Mouse (Mus musculus): ENCODE results near the gene Ric8a. TPM values are rescaled to one million over a fixed set of nuclear protein-coding genes. Genes with fewer than 3 reads are reported as not detected.

The Ric8a gene
- polyA plus RNA-seq, 1 experiment from 2014 or later = 94.8 TPM

DNA sequence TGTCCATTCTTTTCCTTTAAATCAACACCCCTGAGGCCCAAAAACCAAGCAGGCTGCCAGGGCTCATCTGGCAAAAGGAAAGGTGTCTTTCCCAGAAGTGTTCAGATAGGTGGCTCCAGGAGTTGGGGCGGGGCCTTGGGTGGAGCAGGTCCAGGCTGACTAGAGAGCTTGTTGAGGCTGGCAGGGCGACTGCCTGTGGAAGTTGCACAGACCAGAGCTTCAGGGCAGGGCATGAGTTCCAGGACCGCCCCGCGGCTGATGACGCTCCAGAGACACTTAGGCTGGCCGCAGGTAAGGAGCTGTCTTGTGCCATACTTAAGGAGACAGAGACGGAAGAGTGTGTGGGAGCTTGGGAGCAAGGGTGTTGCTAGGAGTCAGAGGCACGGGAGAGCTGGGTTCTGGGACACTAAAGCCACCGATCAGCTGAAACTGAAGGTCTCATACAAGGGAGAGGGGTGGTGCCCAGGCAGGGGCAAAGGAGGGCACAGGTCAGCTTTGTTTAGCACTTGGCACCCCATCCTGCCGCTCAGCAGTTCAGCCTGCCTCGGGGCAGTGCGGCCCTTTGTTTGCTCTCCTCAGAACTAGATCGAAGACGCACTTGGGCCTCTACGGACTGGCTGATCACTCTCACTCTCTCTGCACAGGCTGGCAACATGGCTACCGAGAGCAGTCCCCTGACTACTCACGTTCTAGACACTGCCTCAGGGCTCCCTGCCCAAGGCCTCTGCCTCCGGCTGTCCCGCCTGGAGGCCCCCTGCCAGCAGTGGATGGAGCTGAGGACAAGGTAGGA lies 21.6 kb upstream of the Ric8a start, which contains the start of gene Urah:
Gene Urah, plus strand, starts transcription at position 51 of the 790 bp plus-strand sequence.
- WGBS = 51% methylated on average over 20 of the region's 20 CpGs
- Histone ChIP-seq H3K4me3 (no peak within 1 kb of the TSS), H3K9ac (no peak within 1 kb of the TSS), H3K4me2 (replicated peaks) (no peak within 1 kb of the TSS), H3K36me3 (no peaks in the 10 kb centered on the region), H3K27ac (no peak within 1 kb of the TSS), H3K9me3 (no peaks in the 10 kb centered on the region), H3K27me3 (replicated peaks) (no peaks in the 10 kb centered on the region), H3K4me1 (no peaks in the 10 kb centered on the region)
- no peak for ATAC-seq (ENCODE audit: low FRiP score, low read depth)

DNA sequence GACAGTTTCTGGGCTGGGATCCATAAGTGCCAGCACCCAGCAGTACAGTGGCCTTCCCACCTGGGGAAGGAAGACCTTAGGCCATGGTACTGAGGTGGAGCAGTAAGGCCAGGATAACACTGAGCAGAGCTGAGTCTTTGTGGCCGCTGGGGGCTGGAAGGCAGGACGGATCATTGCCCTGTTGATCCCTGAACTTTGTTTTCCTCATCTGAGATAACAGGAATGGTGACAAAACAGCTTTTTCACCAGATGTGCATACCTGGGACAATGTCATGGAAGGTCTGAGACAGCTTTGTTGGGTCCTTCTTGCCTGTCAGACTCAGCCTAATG lies 21.0 kb upstream of the Ric8a start:
- no peaks in the 10 kb centered on the region for H3K27me3 ChIP-seq (replicated peaks)
- H3K4me3 ChIP-seq = no peak overlapping the region
- H3K9ac ChIP-seq = no peak overlapping the region
- H3K9me3 ChIP-seq = no peaks in the 10 kb centered on the region
- WGBS = 77% methylated on average over 2 of the region's 2 CpGs
- no peaks in the 10 kb centered on the region for H3K4me1 ChIP-seq
- H3K36me3 ChIP-seq = no peaks in the 10 kb centered on the region
- no peak overlapping the region for H3K27ac ChIP-seq
- ATAC-seq (ENCODE audit: low FRiP score, low read depth) = no peak
- no peak overlapping the region for H3K4me2 ChIP-seq (replicated peaks)

- WGBS = 88% methylated on average over 9 of the region's 9 CpGs
- Histone ChIP-seq H3K9ac (no peak overlapping the region), H3K4me2 (replicated peaks) (no peak overlapping the region), H3K4me1 (no peaks in the 10 kb centered on the region), H3K36me3 (no peaks in the 10 kb centered on the region), H3K4me3 (no peak overlapping the region), H3K27ac (no peak overlapping the region), H3K27me3 (replicated peaks) (peaks cover 4% of the 10 kb centered on the region; the same call in 1 of the 2 replicates), H3K9me3 (no peaks in the 10 kb centered on the region)
- ATAC-seq (ENCODE audit: low FRiP score, low read depth) = no peak
These were observed 20.3 kb upstream of the Ric8a start for GRCm38 (mm10) chr7:140836243-140837115.

DNA sequence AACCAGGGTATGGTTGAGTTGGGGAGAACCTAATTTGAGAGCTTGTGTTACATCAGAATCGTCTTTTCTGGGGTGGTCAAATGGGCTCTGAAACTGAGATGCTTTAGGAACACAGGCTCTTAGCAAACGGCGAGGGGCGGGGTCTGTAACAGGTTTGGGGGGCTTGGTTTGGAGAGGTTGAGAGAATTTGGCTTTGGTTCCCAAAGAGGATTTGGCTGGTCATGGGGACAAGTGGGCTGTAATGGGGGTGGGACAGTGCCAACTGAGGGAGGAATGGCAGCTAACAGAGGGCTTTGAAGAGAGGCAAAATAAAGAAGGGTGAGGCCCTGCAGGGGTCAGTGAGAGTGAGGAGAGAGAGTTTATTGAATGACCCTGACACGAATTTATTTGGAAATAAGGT lies 17.2 kb upstream of the Ric8a start:
- no peak overlapping the region for H3K27ac ChIP-seq
- WGBS = 64% methylated on average over 5 of the region's 5 CpGs
- no peak for ATAC-seq (ENCODE audit: low FRiP score, low read depth)
- no peak overlapping the region for H3K4me3 ChIP-seq
- H3K36me3 ChIP-seq = no peaks in the 10 kb centered on the region
- H3K27me3 ChIP-seq (replicated peaks) = peaks cover 4% of the 10 kb centered on the region; the same call in 1 of the 2 replicates
- H3K9ac ChIP-seq = no peak overlapping the region
- no peaks in the 10 kb centered on the region for H3K9me3 ChIP-seq
- no peaks in the 10 kb centered on the region for H3K4me1 ChIP-seq
- no peak overlapping the region for H3K4me2 ChIP-seq (replicated peaks)

DNA sequence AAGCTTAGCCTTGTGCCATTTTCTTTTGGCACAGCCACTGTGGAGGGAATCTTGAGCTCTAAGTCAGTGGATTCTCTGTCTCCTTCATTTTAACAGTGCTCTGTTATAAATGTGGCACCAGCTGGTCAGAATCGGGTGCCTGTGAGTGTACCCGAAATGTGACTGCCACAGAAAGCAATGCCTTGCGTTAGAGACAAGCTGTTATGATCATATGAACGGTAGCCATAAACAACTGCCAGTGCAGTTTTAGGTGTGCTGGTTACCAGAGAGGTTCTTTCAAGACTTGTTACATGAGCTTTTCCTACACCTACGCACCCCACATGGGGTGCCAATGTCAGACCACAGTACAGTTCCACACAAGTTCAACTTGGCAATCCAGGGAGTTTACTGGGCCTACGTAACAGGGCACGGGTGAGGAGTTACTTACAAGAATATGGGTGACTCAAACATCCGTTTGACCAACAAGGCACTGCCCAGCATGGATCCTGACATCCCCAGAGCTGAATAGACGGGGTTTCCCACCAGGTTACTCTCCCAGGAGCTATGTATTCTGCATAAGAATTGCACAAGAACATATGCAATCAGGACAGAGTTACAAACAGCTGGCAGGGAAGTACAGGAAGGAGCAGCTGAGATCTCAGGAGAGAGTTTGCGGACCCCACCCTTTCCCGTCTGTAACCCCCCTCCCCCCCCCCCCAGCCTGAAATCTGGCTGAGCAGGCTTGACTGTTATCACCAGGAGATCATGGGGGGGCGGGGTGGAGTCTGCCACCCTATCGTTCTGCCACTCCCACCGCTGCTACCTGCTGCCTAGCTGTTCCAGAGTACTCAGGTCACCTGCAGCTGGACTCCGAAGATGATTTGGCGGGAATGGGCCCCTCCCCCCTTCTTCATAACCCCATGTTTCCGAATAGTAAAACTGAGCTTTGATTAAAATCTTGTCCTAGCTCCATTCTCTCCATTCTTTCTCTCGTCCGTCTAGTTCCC lies 15.7 kb upstream of the Ric8a start:
- 35% methylated on average over 19 of the region's 19 CpGs for WGBS
- Histone ChIP-seq H3K27me3 (replicated peaks) (peaks cover 4% of the 10 kb centered on the region; the same call in 1 of the 2 replicates), H3K4me3 (no peak overlapping the region), H3K9ac (no peak overlapping the region), H3K9me3 (no peaks in the 10 kb centered on the region), H3K4me2 (replicated peaks) (no peak overlapping the region), H3K36me3 (no peaks in the 10 kb centered on the region), H3K4me1 (no peaks in the 10 kb centered on the region), H3K27ac (no peak overlapping the region)
- ATAC-seq (ENCODE audit: low FRiP score, low read depth) = no peak

DNA sequence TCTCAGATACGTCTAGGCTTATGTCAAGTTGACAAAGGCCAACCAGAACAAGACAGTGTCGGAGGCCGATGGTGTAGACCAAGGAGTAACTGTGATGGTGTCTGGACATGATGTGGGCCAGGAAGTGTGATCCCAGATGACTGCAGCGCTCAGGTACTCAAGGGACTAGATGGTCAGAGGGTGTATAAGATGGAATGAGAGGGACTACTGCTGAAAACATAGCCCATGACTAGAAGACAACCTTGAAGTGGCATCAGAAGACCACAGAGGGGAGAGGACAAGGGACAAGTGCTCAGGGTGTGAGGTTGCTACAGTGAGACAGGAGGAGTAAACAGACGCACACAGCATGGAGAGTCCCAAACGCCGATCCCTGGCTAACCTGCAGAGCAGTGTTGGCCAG lies 13.0 kb upstream of the Ric8a start:
- no peak overlapping the region for H3K4me2 ChIP-seq (replicated peaks)
- WGBS = 81% methylated on average over 7 of the region's 7 CpGs
- H3K27ac ChIP-seq = no peak overlapping the region
- H3K36me3 ChIP-seq = no peaks in the 10 kb centered on the region
- no peak for ATAC-seq (ENCODE audit: low FRiP score, low read depth)
- no peaks in the 10 kb centered on the region for H3K9me3 ChIP-seq
- no peaks in the 10 kb centered on the region for H3K4me1 ChIP-seq
- no peak overlapping the region for H3K4me3 ChIP-seq
- H3K27me3 ChIP-seq (replicated peaks) = peaks cover 4% of the 10 kb centered on the region; the same call in 1 of the 2 replicates
- no peak overlapping the region for H3K9ac ChIP-seq

GRCm38 (mm10) chr7:140844905-140845665 lies 11.7 kb upstream of the Ric8a start, which contains the start of gene Scgb1c1:
TSS of gene Scgb1c1 (plus strand) at chr7:140845547.
- H3K9ac ChIP-seq = no peak within 1 kb of the TSS
- WGBS = 35% methylated on average over 14 of the region's 14 CpGs
- H3K36me3 ChIP-seq = no peaks in the 10 kb centered on the region

GRCm38 (mm10) chr7:140845683-140846082 lies 11.1 kb upstream of the Ric8a start:
- H3K4me3 ChIP-seq = no peak overlapping the region
- no peaks in the 10 kb centered on the region for H3K4me1 ChIP-seq
- no peak overlapping the region for H3K4me2 ChIP-seq (replicated peaks)
- no peak overlapping the region for H3K27ac ChIP-seq
- 67% methylated on average over 4 of the region's 4 CpGs for WGBS
- H3K9ac ChIP-seq = no peak overlapping the region
- peaks cover 4% of the 10 kb centered on the region; the same call in 1 of the 2 replicates for H3K27me3 ChIP-seq (replicated peaks)
- H3K36me3 ChIP-seq = no peaks in the 10 kb centered on the region
- no peak for ATAC-seq (ENCODE audit: low FRiP score, low read depth)
- H3K9me3 ChIP-seq = no peaks in the 10 kb centered on the region

More at GRCm38 (mm10) chr7:140844905-140845665, 11.7 kb upstream of the Ric8a start, which contains the start of gene Scgb1c1:
- Histone ChIP-seq H3K27me3 (replicated peaks) (peaks cover 4% of the 10 kb centered on the region; the same call in 1 of the 2 replicates), H3K4me2 (replicated peaks) (no peak within 1 kb of the TSS), H3K27ac (no peak within 1 kb of the TSS), H3K9me3 (no peaks in the 10 kb centered on the region), H3K4me3 (no peak within 1 kb of the TSS), H3K4me1 (no peaks in the 10 kb centered on the region)
- peak; percentile 77 for ATAC-seq (ENCODE audit: low FRiP score, low read depth)

DNA sequence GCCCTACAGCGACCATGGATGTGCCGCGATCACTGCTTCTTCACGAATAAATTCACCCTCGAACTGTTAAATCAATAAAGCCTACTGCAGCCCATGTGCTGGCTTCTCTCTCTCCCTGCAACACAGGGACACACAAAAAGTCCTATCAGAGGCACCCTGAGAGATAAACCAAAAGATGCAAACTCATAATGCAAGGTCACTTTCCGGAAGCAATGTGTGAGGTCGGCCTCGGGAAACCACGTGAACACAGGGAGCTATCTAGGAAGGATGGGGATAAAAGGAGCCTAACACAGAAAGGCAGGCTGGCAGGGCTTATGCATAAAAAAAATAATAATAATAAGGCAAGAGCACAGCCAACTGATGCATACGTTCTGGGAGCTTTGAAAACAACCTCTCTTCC lies 10.1 kb upstream of the Ric8a start:
- Histone ChIP-seq H3K4me1 (no peaks in the 10 kb centered on the region), H3K9ac (no peak overlapping the region), H3K4me2 (replicated peaks) (no peak overlapping the region), H3K27ac (no peak overlapping the region), H3K9me3 (no peaks in the 10 kb centered on the region), H3K4me3 (no peak overlapping the region), H3K36me3 (peaks cover 4% of the 10 kb centered on the region; the same call in 1 of the 2 replicates), H3K27me3 (replicated peaks) (no peaks in the 10 kb centered on the region; the same call in 1 of the 2 replicates)
- 91% methylated on average over 10 of the region's 10 CpGs for WGBS
- ATAC-seq (ENCODE audit: low FRiP score, low read depth) = no peak

GRCm38 (mm10) chr7:140847755-140848580 lies 8.8 kb upstream of the Ric8a start, which contains the start of gene Odf3:
TSS of gene Odf3 (plus strand) at chr7:140847805.
- H3K4me1 ChIP-seq = no peaks in the 10 kb centered on the region
- no peak within 1 kb of the TSS for H3K4me3 ChIP-seq
- no peak for ATAC-seq (ENCODE audit: low FRiP score, low read depth)
- H3K36me3 ChIP-seq = peaks cover 17% of the 10 kb centered on the region
- H3K4me2 ChIP-seq (replicated peaks) = no peak within 1 kb of the TSS
- no peaks in the 10 kb centered on the region for H3K27me3 ChIP-seq (replicated peaks)
- 75% methylated on average over 11 of the region's 11 CpGs for WGBS
- H3K27ac ChIP-seq = no peak within 1 kb of the TSS
- no peak within 1 kb of the TSS for H3K9ac ChIP-seq
- no peaks in the 10 kb centered on the region for H3K9me3 ChIP-seq

Measured in neural tube, embryonic 12.5 days (tissue).